Mouse (Mus musculus): Measurements from ENCODE around the gene Pde4d.

Pde4d gene

GRCm38 (mm10) chr13:109556853-109557252 lies 1107.1 kb downstream of the Pde4d start:
- TF ChIP-seq GATA4 (IDR thresholded peaks at IDR 0.05; ENCODE audit: insufficient replicate concordance, low read length) = no peak

DNA sequence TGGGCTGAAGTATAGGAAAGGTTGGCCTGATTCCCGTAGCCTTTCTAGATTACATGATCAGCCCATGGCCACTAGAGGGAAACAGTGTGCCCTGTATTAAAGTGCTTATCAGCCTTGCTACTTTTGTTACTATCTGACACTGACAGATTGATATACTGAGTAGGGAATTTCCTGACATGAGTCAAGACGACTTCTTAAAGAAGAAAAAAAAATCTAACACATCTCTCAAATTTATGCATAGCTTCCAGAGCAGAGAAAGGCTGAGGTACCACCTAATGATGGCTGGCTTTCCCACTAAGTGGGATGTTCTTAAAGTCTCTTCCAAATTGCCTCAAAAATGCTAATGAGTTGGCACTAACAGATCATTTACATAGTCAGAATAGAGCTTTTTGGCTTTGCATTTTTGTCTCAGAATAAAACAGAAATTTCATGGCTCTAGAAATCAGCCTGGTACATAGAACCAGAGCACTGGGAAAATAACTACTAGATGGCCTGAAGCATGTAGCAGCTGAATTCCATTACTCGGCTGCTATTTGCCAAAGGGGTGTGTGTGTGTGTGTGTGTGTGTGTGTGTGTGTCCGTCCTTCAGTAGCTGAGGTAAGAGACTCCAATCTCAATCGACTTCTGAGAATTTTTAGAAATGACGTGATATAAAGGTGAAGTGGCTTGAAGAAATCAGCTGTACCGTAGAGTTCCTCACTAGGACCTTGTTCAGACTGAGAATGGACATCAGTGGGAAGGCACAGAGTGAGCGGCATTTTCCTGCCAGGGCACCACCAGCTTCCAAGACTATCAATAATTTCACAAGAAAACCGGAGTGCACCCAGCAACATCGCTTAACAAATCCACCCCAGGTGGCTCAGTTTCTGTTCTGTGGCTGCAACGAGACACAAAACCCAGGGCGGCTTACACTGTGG lies 1108.9 kb downstream of the Pde4d start:
- TF ChIP-seq GATA4 (IDR thresholded peaks at IDR 0.05; ENCODE audit: insufficient replicate concordance, low read length) = peak; percentile 72; the same call in 1 of the 2 replicates

- TF ChIP-seq GATA4 (IDR thresholded peaks at IDR 0.05; ENCODE audit: insufficient replicate concordance, low read length) = no peak
These were observed 1110.5 kb downstream of the Pde4d start for GRCm38 (mm10) chr13:109560261-109560660.

GRCm38 (mm10) chr13:109568638-109569468 lies 1119.1 kb downstream of the Pde4d start:
- no peak for TF ChIP-seq GATA4 (IDR thresholded peaks at IDR 0.05; ENCODE audit: insufficient replicate concordance, low read length)

- TF ChIP-seq GATA4 (IDR thresholded peaks at IDR 0.05; ENCODE audit: insufficient replicate concordance, low read length) = no peak
These were observed 1119.7 kb downstream of the Pde4d start for GRCm38 (mm10) chr13:109569491-109569890.

DNA sequence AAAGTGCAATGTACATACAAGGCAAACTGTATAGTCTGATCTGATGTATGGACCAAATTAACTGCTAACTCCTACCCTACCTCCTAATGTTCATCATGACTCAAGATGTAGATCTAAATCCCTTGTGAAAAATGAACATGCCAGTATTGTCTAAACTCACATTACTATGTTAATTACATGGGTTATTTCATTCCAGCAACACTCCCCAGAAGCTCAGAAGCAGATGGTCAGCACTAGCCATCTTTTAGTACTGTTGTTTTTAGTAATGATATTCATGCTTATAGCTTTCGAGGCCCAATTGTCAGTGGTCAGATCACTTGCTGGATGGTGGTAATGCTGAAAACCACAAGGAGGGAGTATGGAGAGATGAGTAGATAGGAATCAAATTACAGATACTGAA lies 1127.0 kb downstream of the Pde4d start:
- TF ChIP-seq GATA4 (IDR thresholded peaks at IDR 0.05; ENCODE audit: insufficient replicate concordance, low read length) = no peak

DNA sequence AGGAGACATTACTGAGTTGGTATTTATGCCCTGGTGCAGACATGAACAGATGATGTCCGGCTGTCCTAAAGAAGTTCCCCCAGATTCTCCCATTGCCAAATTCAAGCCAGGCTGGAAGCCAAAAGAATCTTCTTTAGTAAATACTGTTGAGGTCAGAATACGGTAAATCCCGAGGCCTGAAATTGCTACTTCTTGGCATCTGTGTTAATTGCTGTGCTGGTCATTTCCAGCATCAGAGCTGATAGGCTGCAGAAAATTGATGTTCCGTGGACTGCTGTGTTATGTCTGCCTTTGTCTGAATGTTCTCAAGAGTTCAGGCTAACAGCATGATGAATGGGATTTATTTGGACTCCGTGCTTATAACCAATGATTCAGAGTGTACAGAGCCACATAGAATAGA lies 1127.7 kb downstream of the Pde4d start:
- no peak for TF ChIP-seq GATA4 (IDR thresholded peaks at IDR 0.05; ENCODE audit: insufficient replicate concordance, low read length)

DNA sequence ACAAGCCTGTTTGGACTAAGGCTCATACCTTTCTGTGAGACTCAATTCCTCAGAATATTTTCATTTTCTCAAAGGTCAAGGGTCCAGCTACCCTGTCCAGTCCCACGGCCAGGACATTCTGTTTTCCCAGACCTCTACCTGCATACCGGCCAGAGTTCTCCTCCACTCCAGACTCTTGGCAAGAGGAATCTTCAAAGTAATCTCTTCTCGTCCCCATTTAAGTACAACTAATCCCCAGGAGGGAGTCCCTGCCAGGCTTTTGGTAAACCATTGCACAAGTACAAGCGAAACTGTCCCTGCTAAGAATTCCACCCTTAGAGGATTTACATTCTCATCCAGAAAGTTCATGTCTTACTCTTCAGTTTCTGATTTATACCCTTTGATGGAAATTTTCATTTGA lies 1128.2 kb downstream of the Pde4d start:
- no peak for TF ChIP-seq GATA4 (IDR thresholded peaks at IDR 0.05; ENCODE audit: insufficient replicate concordance, low read length)

GRCm38 (mm10) chr13:109581284-109582070 lies 1131.7 kb downstream of the Pde4d start:
- TF ChIP-seq GATA4 (IDR thresholded peaks at IDR 0.05; ENCODE audit: insufficient replicate concordance, low read length) = no peak

GRCm38 (mm10) chr13:109590048-109590447 lies 1140.3 kb downstream of the Pde4d start:
- TF ChIP-seq GATA4 (IDR thresholded peaks at IDR 0.05; ENCODE audit: insufficient replicate concordance, low read length) = peak; percentile 63; the same call in 1 of the 2 replicates

DNA sequence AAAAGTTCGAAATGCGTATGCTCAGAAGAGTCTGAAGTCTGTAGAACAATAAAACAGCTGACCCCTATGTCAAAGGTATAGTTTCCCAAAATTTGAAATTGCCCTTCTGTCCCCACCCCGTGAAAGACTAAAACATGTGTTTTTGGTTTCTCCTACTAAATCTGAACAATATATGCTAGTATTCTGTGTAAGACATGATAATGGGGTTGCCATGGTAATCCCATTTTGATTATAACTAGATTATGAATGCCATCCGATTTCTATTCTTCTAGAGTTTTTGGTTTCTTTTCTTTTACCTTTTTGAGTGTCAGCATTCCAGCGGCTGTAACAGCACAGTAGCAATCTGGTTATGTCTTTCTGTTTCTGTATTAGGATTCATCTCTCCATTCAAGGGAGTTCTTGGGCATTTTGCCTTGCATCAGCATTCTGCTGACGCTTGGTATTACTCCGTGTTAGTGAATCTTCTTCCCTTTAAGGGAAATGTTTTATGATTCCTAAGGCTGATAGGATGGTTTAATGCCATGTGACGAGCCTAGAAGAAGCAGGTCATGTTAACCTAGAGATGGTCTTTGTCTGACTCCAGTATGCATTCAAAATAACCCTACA lies 1142.5 kb downstream of the Pde4d start:
- no peak for TF ChIP-seq GATA4 (IDR thresholded peaks at IDR 0.05; ENCODE audit: insufficient replicate concordance, low read length)

- no peak for TF ChIP-seq GATA4 (IDR thresholded peaks at IDR 0.05; ENCODE audit: insufficient replicate concordance, low read length)
These were observed 1150.0 kb downstream of the Pde4d start for GRCm38 (mm10) chr13:109599711-109600110.

- peak; percentile 82; the same call in 1 of the 2 replicates for TF ChIP-seq GATA4 (IDR thresholded peaks at IDR 0.05; ENCODE audit: insufficient replicate concordance, low read length)
These were observed 1154.3 kb downstream of the Pde4d start for GRCm38 (mm10) chr13:109604017-109604416.

- TF ChIP-seq GATA4 (IDR thresholded peaks at IDR 0.05; ENCODE audit: insufficient replicate concordance, low read length) = no peak
These were observed 1155.4 kb downstream of the Pde4d start for GRCm38 (mm10) chr13:109605140-109605539.
